Mouse (Mus musculus) thymus, adult 2 months (tissue): ENCODE results near the gene Phyhd1. TPM values are rescaled to one million over a fixed set of nuclear protein-coding genes. Genes with fewer than 3 reads are reported as not detected.

Source experiments
- DNase-seq: peaks from one replicate; pipeline ENCODE4 v3.0.0; 2021
- H3K27ac ChIP-seq: fragments of 200-500 bp; 2 replicates; pipeline ENCODE4 v1.5.1; 2012; ENCODE audit warnings: low read length, control low read depth; ENCODE audit not compliant: control insufficient read depth, insufficient read depth
- H3K27me3 ChIP-seq: fragments of 200-500 bp; 2 replicates; pipeline ENCODE4 v1.6.1; 2012; ENCODE audit warnings: mild to moderate bottlenecking, low read length, moderate library complexity, mixed read lengths; ENCODE audit not compliant: control insufficient read depth, insufficient read depth
- H3K36me3 ChIP-seq: fragments of 200-500 bp; 2 replicates; pipeline ENCODE4 v1.6.1; 2012; ENCODE audit warnings: mild to moderate bottlenecking, low read length, moderate library complexity; ENCODE audit not compliant: control insufficient read depth, insufficient read depth
- H3K4me1 ChIP-seq: fragments of 200-500 bp; replicated peaks from 2 replicates; pipeline ENCODE4 v1.6.1; 2012; ENCODE audit warnings: low read length; ENCODE audit not compliant: control insufficient read depth, insufficient read depth
- H3K4me3 ChIP-seq: fragments of 200-500 bp; 2 replicates; pipeline ENCODE4 v1.5.1; 2012; ENCODE audit warnings: mild to moderate bottlenecking, low read length, control low read depth, moderate library complexity; ENCODE audit not compliant: control insufficient read depth, insufficient read depth
- CTCF ChIP-seq: fragments of 200-500 bp; IDR thresholded peaks from 2 replicates; pipeline ENCODE4 v1.5.1; 2012; ENCODE audit warnings: mild to moderate bottlenecking, control low read depth, low read length, moderate library complexity, borderline replicate concordance; ENCODE audit not compliant: control insufficient read depth, poor library complexity, insufficient read depth; ENCODE audit errors: extremely low read depth
- POLR2A ChIP-seq: fragments of 200-500 bp; IDR thresholded peaks from 2 replicates; pipeline ENCODE4 v1.6.1; 2012; ENCODE audit warnings: mild to moderate bottlenecking, low read length, control low read depth, moderate library complexity; ENCODE audit not compliant: control insufficient read depth, poor library complexity, insufficient read depth; ENCODE audit errors: extremely low read depth
- WGBS: fragments of 180-500 bp; shearing (Covaris S2); methylation state at CpG from one replicate; pipeline ENCODE4 v1.1.7; 2018; 5-methylcytosine and 5-hydroxymethylcytosine counted together
- polyA plus RNA-seq: library from polyadenylated mRNA; depleted of rRNA; stranded (reverse); fragments of >200 nt; gene quantifications from 2 replicates; pipeline ENCODE4 v1.2.3, GENCODE M21; 2012

The Phyhd1 gene
- polyA plus RNA-seq, 1 experiment = 18.1 TPM

DNA sequence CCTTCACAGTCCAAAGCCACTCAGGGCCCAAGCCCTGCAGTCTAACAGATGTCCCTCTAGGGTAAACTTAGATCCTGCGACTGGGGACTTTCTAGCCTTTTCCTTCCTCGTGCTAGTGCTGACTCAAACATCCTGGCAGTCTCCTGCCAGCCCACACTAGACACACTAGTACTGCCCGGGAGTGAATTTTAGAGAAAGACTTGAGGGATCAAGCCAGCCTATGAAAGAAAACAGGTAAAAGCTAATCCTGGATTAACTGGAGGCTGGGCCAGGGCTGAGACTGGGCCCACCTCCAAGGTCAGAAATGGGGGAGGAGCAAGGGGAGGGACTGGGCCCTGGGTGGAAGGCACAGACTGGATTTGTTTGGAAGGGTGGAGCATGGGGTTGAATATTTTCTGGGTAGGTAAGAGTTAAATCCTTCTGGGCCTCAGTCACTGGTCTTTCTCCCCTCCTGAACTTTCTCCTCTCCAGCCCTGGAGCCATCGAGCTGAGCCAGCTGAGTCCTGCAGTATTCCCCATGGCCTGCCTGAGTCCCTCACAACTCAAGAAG is 464 bp downstream of the Phyhd1 start:
- no peaks in the 10 kb centered on the region for H3K27me3 ChIP-seq
- H3K4me3 ChIP-seq = no peak overlapping the region
- peaks cover 5% of the 10 kb centered on the region; the same call in 1 of the 2 replicates for H3K4me1 ChIP-seq
- no peak for DNase-seq
- WGBS = 68% methylated on average over 4 of the region's 4 CpGs
- no peak overlapping the region for H3K27ac ChIP-seq
- peaks cover 27% of the 10 kb centered on the region for H3K36me3 ChIP-seq
- TF ChIP-seq POLR2A = no peak
- TF ChIP-seq CTCF = no peak

- Histone ChIP-seq H3K4me1 (peaks cover 5% of the 10 kb centered on the region; the same call in 1 of the 2 replicates), H3K27me3 (no peaks in the 10 kb centered on the region), H3K27ac (no peak overlapping the region), H3K4me3 (no peak overlapping the region), H3K36me3 (peaks cover 22% of the 10 kb centered on the region)
- no peak for DNase-seq
- TF ChIP-seq POLR2A (no peak), CTCF (no peak)
- WGBS = 98% methylated on average over 2 of the region's 2 CpGs
Observed at GRCm38 (mm10) chr2:30267466-30267865, 1.5 kb downstream of the Phyhd1 start.

DNA sequence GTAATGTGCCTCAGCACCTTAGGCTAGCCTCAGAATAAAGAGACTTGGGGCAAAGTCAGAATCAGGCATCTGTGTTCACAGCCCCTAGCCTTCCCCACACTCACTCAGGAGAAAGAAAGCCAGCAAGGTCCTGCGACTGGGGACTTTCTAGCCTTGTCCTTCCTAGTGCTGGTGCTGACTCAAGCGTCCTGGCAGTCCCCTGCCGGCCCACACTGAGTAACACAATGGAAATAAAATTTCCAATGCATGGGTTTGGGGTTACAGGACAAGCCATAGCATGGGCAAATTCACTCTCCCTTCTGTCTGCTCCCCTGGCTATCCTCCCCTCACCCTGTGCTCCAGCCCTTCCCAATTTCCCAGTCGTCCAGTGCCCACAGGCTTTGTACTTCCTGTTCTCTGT is 2.4 kb downstream of the Phyhd1 start:
- TF ChIP-seq POLR2A (no peak), CTCF (no peak)
- Histone ChIP-seq H3K4me3 (no peak overlapping the region), H3K4me1 (peaks cover 5% of the 10 kb centered on the region; the same call in 1 of the 2 replicates), H3K27me3 (no peaks in the 10 kb centered on the region), H3K27ac (no peak overlapping the region), H3K36me3 (peaks cover 13% of the 10 kb centered on the region)
- 98% methylated on average over 4 of the region's 4 CpGs for WGBS
- DNase-seq = no peak

DNA sequence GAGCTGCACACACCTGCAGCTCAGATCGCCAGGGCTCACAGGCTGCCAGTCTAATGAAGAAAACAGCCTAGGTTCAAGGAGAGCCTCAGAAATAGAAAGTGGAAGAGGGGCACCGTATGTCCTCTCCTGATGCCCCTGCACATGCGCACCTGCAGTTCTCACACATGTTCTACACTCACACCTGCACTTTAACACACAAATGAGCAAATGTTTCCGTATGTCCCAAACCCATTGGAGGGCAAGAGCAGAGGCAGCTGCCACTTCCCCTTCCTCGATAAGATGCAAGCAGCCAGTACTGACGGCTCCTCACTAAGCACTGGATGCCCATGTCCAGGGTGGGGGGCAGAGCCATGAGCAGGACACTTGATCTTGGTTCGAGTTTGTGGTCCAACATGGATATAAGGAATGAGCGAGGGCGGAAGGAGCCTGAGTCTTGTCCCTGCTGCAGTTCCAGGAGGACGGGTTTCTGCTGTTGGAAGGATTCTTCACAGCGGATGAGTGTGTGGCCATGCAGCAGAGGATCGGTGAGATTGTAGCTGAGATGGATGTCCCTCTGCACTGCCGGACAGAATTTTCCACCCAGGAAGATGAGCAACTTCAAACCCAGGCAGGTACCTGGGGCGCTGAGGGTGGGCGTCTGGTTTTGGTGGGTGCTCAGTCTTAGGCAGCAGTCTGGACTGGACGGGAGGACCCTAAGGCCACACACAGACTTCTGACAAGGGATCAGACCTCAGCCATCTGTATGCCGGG is 3.4 kb downstream of the Phyhd1 start:
- no peak for TF ChIP-seq CTCF
- TF ChIP-seq POLR2A = no peak
- Histone ChIP-seq H3K4me1 (peaks cover 5% of the 10 kb centered on the region; the same call in 1 of the 2 replicates), H3K27me3 (no peaks in the 10 kb centered on the region), H3K27ac (no peak overlapping the region), H3K4me3 (no peak overlapping the region), H3K36me3 (peaks cover 2% of the 10 kb centered on the region)
- WGBS = 74% methylated on average over 17 of the region's 17 CpGs
- no peak for DNase-seq

DNA sequence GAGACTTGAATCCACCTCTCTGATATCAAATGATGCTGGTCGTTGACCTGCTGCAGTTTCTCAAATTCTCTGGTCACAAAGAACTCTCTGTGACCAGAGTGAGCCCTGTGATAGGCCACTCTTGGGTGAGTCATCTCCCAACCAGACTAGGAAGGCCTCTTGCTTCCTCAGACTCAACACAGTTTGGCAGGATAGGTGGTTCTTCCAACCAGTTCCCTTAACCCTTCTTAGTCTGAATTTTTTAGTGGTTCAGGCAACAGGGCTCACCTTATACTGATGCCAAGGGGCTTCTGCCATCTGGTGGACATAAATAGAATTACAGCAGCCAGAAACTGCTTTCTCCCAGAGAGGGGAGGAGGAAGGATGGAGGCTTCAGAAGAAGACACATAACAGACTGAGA is 4.1 kb downstream of the Phyhd1 start:
- H3K36me3 ChIP-seq = no peaks in the 10 kb centered on the region
- WGBS = 7% methylated on average over 1 of the region's 1 CpGs
- peaks cover 5% of the 10 kb centered on the region; the same call in 1 of the 2 replicates for H3K4me1 ChIP-seq
- H3K4me3 ChIP-seq = no peak overlapping the region
- H3K27ac ChIP-seq = no peak overlapping the region
- H3K27me3 ChIP-seq = no peaks in the 10 kb centered on the region
- DNase-seq = peak; percentile 68
- TF ChIP-seq CTCF = no peak
- TF ChIP-seq POLR2A = no peak

DNA sequence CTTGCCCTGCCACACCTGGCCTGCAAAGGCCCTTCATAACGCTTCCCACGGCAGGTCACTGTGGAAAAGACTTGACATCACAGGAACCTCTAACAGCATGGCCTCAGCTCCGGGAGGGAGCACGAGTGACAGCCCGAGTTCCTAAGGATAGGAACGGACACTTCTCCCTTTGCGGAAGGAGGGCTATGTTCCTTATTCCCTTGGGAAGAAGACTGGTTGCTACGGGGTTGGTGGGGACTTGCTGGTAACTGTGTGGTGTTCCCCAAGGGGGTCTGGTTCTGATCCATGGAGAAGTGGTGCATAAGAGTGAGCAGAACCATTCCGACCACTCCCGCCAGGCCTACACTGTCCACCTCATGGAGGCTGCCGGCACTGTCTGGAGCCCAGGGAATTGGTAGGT is 14.7 kb downstream of the Phyhd1 start, which contains the start of gene Gm28038:
TSS of gene Gm28038 (plus strand) at position 301 of the 400 bp plus-strand sequence.
- no peaks in the 10 kb centered on the region for H3K27me3 ChIP-seq
- H3K36me3 ChIP-seq = no peaks in the 10 kb centered on the region
- H3K4me1 ChIP-seq = peaks cover 10% of the 10 kb centered on the region
- TF ChIP-seq POLR2A (no peak), CTCF (no peak)
- no peak for DNase-seq
- no peak within 1 kb of the TSS for H3K4me3 ChIP-seq
- H3K27ac ChIP-seq = no peak within 1 kb of the TSS
- 97% methylated on average over 11 of the region's 11 CpGs for WGBS

DNA sequence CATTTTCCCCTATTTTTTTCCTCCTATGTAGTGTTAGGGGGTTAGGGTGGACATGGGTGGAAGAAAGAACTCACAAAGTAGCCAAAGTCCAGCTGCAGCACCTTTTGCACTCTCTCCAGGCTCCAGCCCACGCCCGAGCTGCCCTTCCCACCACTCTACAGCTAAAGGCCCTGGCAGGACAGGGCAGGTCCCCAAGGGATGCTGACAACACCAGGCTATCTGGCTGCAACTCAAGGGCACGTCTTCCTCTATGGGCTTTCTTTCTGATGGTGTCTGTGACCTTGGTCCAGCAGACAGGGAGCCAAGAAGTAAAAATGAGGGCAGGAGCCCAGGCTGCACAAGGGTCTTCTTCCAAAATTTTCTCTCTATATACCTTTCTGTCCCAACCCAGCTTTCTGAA is 15.6 kb downstream of the Phyhd1 start:
- Histone ChIP-seq H3K4me1 (peaks cover 11% of the 10 kb centered on the region), H3K27ac (no peak overlapping the region), H3K4me3 (no peak overlapping the region), H3K36me3 (no peaks in the 10 kb centered on the region), H3K27me3 (no peaks in the 10 kb centered on the region)
- 91% methylated on average over 3 of the region's 3 CpGs for WGBS
- DNase-seq = no peak
- TF ChIP-seq POLR2A (no peak), CTCF (no peak)
